Comparison of ENCODE assay signal across 19 mouse cellular contexts in genomic region chr1:194673229-194673628, GRCm38 (mm10). TPM values are rescaled to one million over a fixed set of nuclear protein-coding genes. Genes with fewer than 3 reads are reported as not detected.
DNase-seq lines count a peak whose midpoint lies in the region; ATAC-seq lines count a peak whose summit lies in the region.
"Had no signal": no experiment of that assay in that cellular context is flagged by ENCODE, and none has a peak within 500 bp of the region (broad histone marks: within the 10 kb centered on the region; RNA-seq: fewer than 3 reads in every experiment).

No protein-coding gene starts in this region.

- H3K36me3 ChIP-seq in liver, embryonic 15.5 days (replicated peaks), result no peaks in the 10 kb centered on the region
- H3K36me3 ChIP-seq: heart, embryonic 13.5 days; hindbrain, embryonic 15.5 days had no signal

- no peaks in the 10 kb centered on the region for H3K9me3 ChIP-seq in liver, embryonic 15.5 days (replicated peaks)
- H3K9me3 ChIP-seq: forebrain, embryonic 13.5 days; heart, embryonic 13.5 days; hindbrain, embryonic 15.5 days had no signal

- peak overlapping the region; percentile 56 for H3K27ac ChIP-seq in liver, embryonic 15.5 days (replicated peaks)
- H3K27ac ChIP-seq: forebrain, embryonic 13.5 days; gastrocnemius, adult 2 months; heart, embryonic 13.5 days; hindbrain, embryonic 15.5 days had no signal

- H3K9ac ChIP-seq in liver, embryonic 15.5 days, result no peak overlapping the region
- H3K9ac ChIP-seq: forebrain, embryonic 13.5 days; forebrain, postnatal 0 days; heart, embryonic 13.5 days; hindbrain, embryonic 15.5 days had no signal

- H3K4me2 ChIP-seq in liver, embryonic 15.5 days, result peak overlapping the region; percentile 16; the same call in 1 of the 2 replicates
- H3K4me2 ChIP-seq: forebrain, embryonic 13.5 days; heart, embryonic 13.5 days; hindbrain, embryonic 15.5 days had no signal

- no peak overlapping the region for H3K4me3 ChIP-seq in liver, embryonic 15.5 days (replicated peaks)
- H3K4me3 ChIP-seq: forebrain, embryonic 13.5 days; gastrocnemius, adult 2 months; heart, embryonic 13.5 days; hindbrain, embryonic 15.5 days had no signal

- H3K27me3 ChIP-seq in liver, embryonic 15.5 days, result no peaks in the 10 kb centered on the region
- H3K27me3 ChIP-seq: forebrain, embryonic 13.5 days; heart, embryonic 13.5 days; hindbrain, embryonic 15.5 days had no signal

- peak; percentile 61 for ATAC-seq in liver, embryonic 15.5 days (ENCODE audit: insufficient read depth)
- peak; percentile 54 for ATAC-seq in megakaryocyte progenitor cell, adult 5-6 weeks (replicated peaks; ENCODE audit: poor library complexity)
- ATAC-seq: forebrain, embryonic 13.5 days; forebrain, postnatal 0 days had no signal

- peaks cover 59% of the 10 kb centered on the region for H3K4me1 ChIP-seq in liver, embryonic 15.5 days (replicated peaks)

- DNase-seq in MEL-GATA-1-ER (ENCODE audit: extremely low read depth, low read depth), result peak; percentile 39
- DNase-seq in c-Kit-positive CD71-positive TER-119-positive erythroid progenitor cells, embryonic 14.5 days (ENCODE audit: low spot score), result peak; percentile 45
- no peak for DNase-seq in thymus, adult 18-20 months
- no peak for DNase-seq in layer of hippocampus, postnatal 36 days
- DNase-seq in spleen, postnatal 10 days (ENCODE audit: low spot score in 2 of 2), result no peak
- DNase-seq: adrenal gland, adult 2 months; adrenal gland, postnatal 25 days; cerebellum, adult 11 months; cerebellum, adult 8-10 months; cerebellum, postnatal 25 days; forebrain, postnatal 0 days; gastrocnemius, adult 2 months; gastrocnemius, postnatal 25 days; heart, postnatal 36 days had no signal

RNA-seq across cellular contexts. Expression of gene Plxna2, which starts 55.2 kb away (rescaled TPM):
- 1.6 and 2.1 TPM in 2 replicates for polyA plus RNA-seq in liver, embryonic 15.5 days (2015; fragmentation: Nextera tagmentation; extraction: Ambion mirVana)
- 0.39 and 0.72 TPM in 2 replicates for total RNA-seq in megakaryocyte progenitor cell, adult 5-6 weeks (2015)
- 0.17 and 0.34 TPM in 2 replicates for total RNA-seq in megakaryocyte progenitor cell, adult 5-6 weeks (2017)
- 10 to 100 TPM; 65.0 to 73.0 TPM for total RNA-seq in layer of hippocampus, postnatal 36 days (2021)

Comparison
In these comparisons a context has a peak if more than half of its experiments do, and no peak if none do; other contexts are left out.
1. DNase-seq: peak in MEL-GATA-1-ER (single experiment) and c-Kit-positive CD71-positive TER-119-positive erythroid progenitor cells, embryonic 14.5 days (single experiment); none in thymus, adult 18-20 months (0 of 2), layer of hippocampus, postnatal 36 days (0 of 2) and spleen, postnatal 10 days (0 of 2).
2. RNA of gene Plxna2, which starts 55.2 kb away (total RNA-seq): 65.0 to 73.0 TPM in layer of hippocampus, postnatal 36 days; 0.17 to 0.72 TPM in megakaryocyte progenitor cell, adult 5-6 weeks; every median in the first group is over 10 times any median in the second.